Mouse (Mus musculus) heart, adult 2 months (tissue): ENCODE measurements around the gene Rnf186. TPM values are rescaled to one million over a fixed set of nuclear protein-coding genes. Genes with fewer than 3 reads are reported as not detected.
"Not testable (repeated sequence)": the region's sequence is repeated elsewhere in the genome, so short reads cannot be mapped to it uniquely, and the experiment has no call there.

Experiments used
- DNase-seq, 2 experiments: peaks; one replicate each; pipeline ENCODE4 v3.0.0; 2021
- H3K27ac ChIP-seq: fragments of 200-600 bp; 2 replicates; pipeline ENCODE4 v1.8.1; 2022
- H3K27me3 ChIP-seq: fragments of 200-500 bp; 2 replicates; pipeline ENCODE4 v1.6.1; 2012; ENCODE audit warnings: mild to moderate bottlenecking, low read length, inconsistent platforms, mixed read lengths; ENCODE audit not compliant: control insufficient read depth, insufficient read depth
- H3K36me3 ChIP-seq: fragments of 200-500 bp; 2 replicates; pipeline ENCODE4 v1.6.1; 2012; ENCODE audit warnings: low read length, inconsistent platforms; ENCODE audit not compliant: control insufficient read depth, insufficient read depth
- H3K4me1 ChIP-seq: fragments of 200-500 bp; 2 replicates; pipeline ENCODE4 v1.6.1; 2011; ENCODE audit warnings: low read length; ENCODE audit not compliant: control insufficient read depth, insufficient read depth
- H3K4me3 ChIP-seq: fragments of 200-600 bp; 2 replicates; pipeline ENCODE4 v1.8.1; 2022
- H3K79me2 ChIP-seq: fragments of 200-500 bp; replicated peaks from 2 replicates; pipeline ENCODE4 v1.6.1; 2012; ENCODE audit warnings: mild to moderate bottlenecking, inconsistent platforms, low read length, moderate library complexity, mixed read lengths; ENCODE audit not compliant: control insufficient read depth, insufficient read depth
- H3K9ac ChIP-seq: fragments of 200-500 bp; 2 replicates; pipeline ENCODE4 v1.6.1; 2012; ENCODE audit warnings: low read depth, mild to moderate bottlenecking, control low read depth, inconsistent platforms, low read length, mixed read lengths
- CTCF ChIP-seq: fragments of 200-600 bp; IDR thresholded peaks from 2 replicates; pipeline ENCODE4 v1.8.1; 2022; ENCODE audit warnings: antibody characterized with exemption, mild to moderate bottlenecking, moderate library complexity
- EP300 ChIP-seq: fragments of 200-500 bp; IDR thresholded peaks from 2 replicates; pipeline ENCODE4 v1.6.1; 2011; ENCODE audit warnings: low read depth, low read length, control low read depth; ENCODE audit not compliant: insufficient read depth
- POLR2A ChIP-seq: fragments of 200-500 bp; IDR thresholded peaks from 2 replicates; pipeline ENCODE4 v1.6.1; 2011; ENCODE audit warnings: mild to moderate bottlenecking, low read depth, low read length, control low read depth; ENCODE audit not compliant: insufficient read depth
- WGBS: fragments of 180-500 bp; shearing (Covaris S2); methylation state at CpG from one replicate; pipeline ENCODE4 v1.1.7; 2018; 5-methylcytosine and 5-hydroxymethylcytosine counted together
- intact Hi-C: fragments of 180-260 bp; cut with DNase I; formaldehyde crosslinking; loops from one replicate; pipeline ENCODE4 v1.15.1; 2025
- polyA plus RNA-seq: library from polyadenylated mRNA; depleted of rRNA; stranded (reverse); fragments of >200 nt; gene quantifications from 2 replicates; pipeline ENCODE4 v1.2.3, GENCODE M21; 2012
- total RNA-seq, 2 experiments: library from RNA; stranded (reverse); gene quantifications; 2 replicates each; pipeline ENCODE4 v1.2.3; 2021

Rnf186 gene
- total and polyA plus RNA-seq, 3 experiments, result 2.0 TPM; not detected in 2

- DNase-seq, result peak; percentile 86 to 88
- TF ChIP-seq EP300, result no peak
- TF ChIP-seq POLR2A, result peak; percentile 90
- TF ChIP-seq CTCF, result no peak
- H3K4me3 ChIP-seq, result peak within 1 kb of the TSS; percentile 74
- intact Hi-C loops, result loop anchor here (5.0 kb wide), 1 partner anchor 51 kb away; no protein-coding TSS in a partner anchor
- no peaks in the 10 kb centered on the region for H3K79me2 ChIP-seq
- H3K4me1 ChIP-seq, result no peaks in the 10 kb centered on the region; the same call in 1 of the 2 replicates
- H3K27ac ChIP-seq, result peak within 1 kb of the TSS; percentile 88
- WGBS, result under 1% methylated on average over 60 of the region's 60 CpGs
- no peaks in the 10 kb centered on the region for H3K27me3 ChIP-seq
- peak within 1 kb of the TSS; percentile 89 for H3K9ac ChIP-seq
- no peaks in the 10 kb centered on the region for H3K36me3 ChIP-seq
Measured at GRCm38 (mm10) chr4:138972827-138973718, 6.2 kb downstream of the Rnf186 start, which contains the start of gene Tmco4. Gene Tmco4, plus strand, starts transcription at chr4:138972888.

DNA sequence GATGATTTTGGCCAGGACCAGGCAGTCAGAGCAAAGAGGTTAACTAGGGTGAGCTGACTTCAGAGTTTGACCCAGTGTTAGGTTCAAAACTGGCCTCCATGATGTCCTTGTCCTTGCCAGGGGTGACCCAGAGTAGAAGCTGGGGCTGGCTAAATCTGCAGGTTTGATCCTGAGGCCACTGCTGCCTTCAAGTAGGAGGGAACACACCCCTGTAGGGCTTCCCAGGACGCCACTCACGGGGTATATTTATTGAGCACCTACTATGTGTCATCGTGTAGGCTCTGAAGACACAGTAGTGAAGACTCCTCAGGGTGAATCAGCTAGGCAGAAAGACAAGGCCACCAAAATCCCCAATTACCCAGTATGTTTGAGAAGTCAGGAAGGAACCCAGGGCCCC lies 6.8 kb downstream of the Rnf186 start:
- Histone ChIP-seq H3K27ac (peak overlapping the region; percentile 88), H3K4me1 (no peaks in the 10 kb centered on the region; the same call in 1 of the 2 replicates), H3K4me3 (peak overlapping the region; percentile 74), H3K36me3 (no peaks in the 10 kb centered on the region), H3K9ac (no peak overlapping the region), H3K79me2 (no peaks in the 10 kb centered on the region), H3K27me3 (no peaks in the 10 kb centered on the region)
- no peak for DNase-seq
- intact Hi-C loops, result loop anchor here (5.0 kb wide), 1 partner anchor 51 kb away; no protein-coding TSS in a partner anchor
- TF ChIP-seq POLR2A (no peak), CTCF (no peak), EP300 (no peak)
- WGBS, result 51% methylated on average over 3 of the region's 3 CpGs

DNA sequence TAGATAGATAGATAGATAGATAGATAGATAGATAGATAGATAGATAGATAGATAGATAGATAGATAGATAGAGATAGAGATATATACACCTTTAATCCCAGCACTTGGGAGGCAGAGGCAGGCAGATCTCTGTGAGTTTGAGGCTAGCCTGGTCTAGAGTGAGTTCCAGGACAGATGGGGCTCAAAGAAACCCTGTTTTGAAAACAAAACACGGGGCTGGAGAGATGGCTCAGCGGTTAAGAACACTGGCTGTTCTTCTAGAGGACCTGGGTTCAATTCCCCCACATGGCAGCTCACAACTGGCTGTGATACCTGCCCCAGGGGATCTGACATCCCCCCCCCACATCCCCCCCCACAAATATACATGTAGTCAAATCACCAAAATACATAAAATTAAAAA lies 7.6 kb downstream of the Rnf186 start:
- intact Hi-C loops, result loop anchor here (5.0 kb wide), 1 partner anchor 52 kb away; no protein-coding TSS in a partner anchor
- H3K27ac ChIP-seq, result not testable (repeated sequence)

DNA sequence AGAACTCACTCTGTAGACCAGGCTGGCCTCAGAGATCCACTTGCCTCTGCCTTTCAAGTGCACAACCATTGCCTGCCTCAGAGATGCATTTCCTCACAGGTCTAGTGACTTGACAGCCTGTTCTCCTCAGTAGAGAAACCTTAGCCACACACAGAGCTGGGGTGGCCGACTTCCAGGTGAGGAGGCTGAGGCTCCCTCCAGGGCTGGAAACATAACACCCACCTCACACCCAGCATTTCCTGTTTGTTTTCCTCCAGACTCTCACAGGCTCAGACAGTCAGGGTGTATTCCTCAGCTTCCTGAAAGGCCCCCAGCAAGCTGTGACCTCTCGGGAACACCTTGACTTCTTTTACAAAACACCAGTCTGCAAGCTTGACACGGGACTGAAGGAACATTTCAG lies 8.3 kb downstream of the Rnf186 start:
- intact Hi-C loops, result no loop called here
- no peaks in the 10 kb centered on the region for H3K36me3 ChIP-seq
- no peak overlapping the region for H3K27ac ChIP-seq
- H3K4me1 ChIP-seq, result no peaks in the 10 kb centered on the region; the same call in 1 of the 2 replicates
- TF ChIP-seq EP300, result no peak
- no peak for TF ChIP-seq POLR2A
- TF ChIP-seq CTCF, result no peak
- 48% methylated on average over 3 of the region's 3 CpGs for WGBS
- H3K79me2 ChIP-seq, result no peaks in the 10 kb centered on the region
- H3K4me3 ChIP-seq, result no peak overlapping the region
- DNase-seq, result no peak
- no peak overlapping the region for H3K9ac ChIP-seq
- H3K27me3 ChIP-seq, result no peaks in the 10 kb centered on the region

More for the DNA sequence above, 7.6 kb downstream of the Rnf186 start:
- WGBS, result 90% methylated on average over 2 of the region's 2 CpGs
- H3K79me2 ChIP-seq, H3K36me3 ChIP-seq, DNase-seq, H3K9ac ChIP-seq, H3K27me3 ChIP-seq, H3K4me3 ChIP-seq, H3K4me1 ChIP-seq: not testable (repeated sequence)

- 54% methylated on average over 6 of the region's 6 CpGs for WGBS
- Histone ChIP-seq H3K9ac (no peak overlapping the region), H3K36me3 (no peaks in the 10 kb centered on the region), H3K27ac (no peak overlapping the region), H3K79me2 (no peaks in the 10 kb centered on the region), H3K27me3 (no peaks in the 10 kb centered on the region), H3K4me3 (no peak overlapping the region), H3K4me1 (no peaks in the 10 kb centered on the region; the same call in 1 of the 2 replicates)
- intact Hi-C loops, result no loop called here
- TF ChIP-seq POLR2A, result no peak
- no peak for TF ChIP-seq CTCF
- no peak for TF ChIP-seq EP300
- DNase-seq, result no peak
Measured at GRCm38 (mm10) chr4:138976046-138976445, 9.1 kb downstream of the Rnf186 start.

GRCm38 (mm10) chr4:138980021-138980420 lies 13.1 kb downstream of the Rnf186 start:
- intact Hi-C loops, result no loop called here
- H3K4me1 ChIP-seq, result no peaks in the 10 kb centered on the region; the same call in 1 of the 2 replicates
- H3K79me2 ChIP-seq, result no peaks in the 10 kb centered on the region
- H3K36me3 ChIP-seq, result no peaks in the 10 kb centered on the region
- TF ChIP-seq CTCF (no peak), POLR2A (no peak), EP300 (no peak)
- no peaks in the 10 kb centered on the region for H3K27me3 ChIP-seq
- 87% methylated on average over 8 of the region's 8 CpGs for WGBS
- H3K4me3 ChIP-seq, result no peak overlapping the region
- no peak for DNase-seq
- H3K9ac ChIP-seq, result no peak overlapping the region
- H3K27ac ChIP-seq, result no peak overlapping the region
